Mouse (Mus musculus) CH12F3 (cell line): Measurements from ENCODE around the gene Cherp.

Experiments used
- in situ Hi-C: fragments of 300-500 bp; cut with MboI; formaldehyde crosslinking; loops from 2 replicates; pipeline ENCODE4 v1.14.3; 2020; ENCODE audit warnings: low sequenced_read_pairs

The Cherp gene

DNA sequence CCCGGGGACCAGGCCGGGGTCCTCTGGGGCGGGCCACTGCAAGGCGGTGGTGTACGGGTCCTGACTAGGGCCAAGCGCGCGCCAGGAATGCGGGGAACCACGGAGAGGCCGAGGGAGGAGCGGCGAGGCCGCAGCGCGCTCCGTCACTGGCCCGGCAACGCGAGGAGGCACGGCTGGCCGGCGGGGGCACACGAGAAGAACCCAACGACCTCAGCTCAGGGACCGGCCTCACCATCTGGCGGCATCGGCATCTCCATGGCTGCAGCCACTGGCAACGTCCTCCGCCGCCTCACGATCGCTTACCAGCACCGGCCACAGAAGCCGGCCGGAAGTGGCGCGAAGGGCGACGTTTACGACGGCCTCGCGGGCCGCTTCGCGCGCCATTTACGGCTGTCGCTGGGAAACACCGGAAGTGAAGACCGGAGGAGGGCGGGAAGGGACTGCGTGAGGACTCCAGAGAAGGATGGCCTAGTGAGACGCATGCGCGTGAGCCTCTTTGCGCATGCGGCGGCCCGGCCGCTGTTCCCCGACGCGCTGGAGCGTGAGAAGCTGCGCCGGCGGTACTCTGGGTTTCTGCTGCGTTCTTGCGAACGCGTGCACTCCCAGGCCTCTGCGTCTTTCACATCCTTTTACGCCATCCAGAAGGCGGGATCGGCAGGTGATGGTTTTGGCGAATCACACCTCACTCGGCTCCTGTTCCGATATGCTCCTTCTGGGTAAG is at the start of gene Cherp:
Cherp (minus strand) TSS at position 401 of the 721 bp plus-strand sequence.
- in situ Hi-C loops = no loop called here

DNA sequence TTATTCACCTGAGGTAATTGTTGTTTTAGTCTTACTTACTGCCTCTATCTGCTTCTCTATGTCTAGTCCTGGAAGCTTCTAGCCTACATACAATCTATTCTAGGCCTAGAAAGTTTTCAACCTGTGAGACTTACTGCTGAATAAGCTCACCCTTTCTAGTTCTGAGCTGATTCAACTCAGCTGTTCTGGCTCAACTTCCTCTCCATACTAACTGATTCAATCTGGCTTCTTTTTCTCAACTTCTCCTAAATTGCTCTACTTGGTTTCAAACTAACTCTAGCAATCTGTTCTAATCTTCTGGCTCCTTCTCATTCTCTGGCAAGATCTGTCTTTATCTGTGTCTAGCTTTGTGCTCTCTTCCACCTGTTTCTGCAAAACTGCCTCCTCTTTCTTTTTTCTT is 46.9 kb upstream of the Cherp start:
- in situ Hi-C loops = no loop called here

DNA sequence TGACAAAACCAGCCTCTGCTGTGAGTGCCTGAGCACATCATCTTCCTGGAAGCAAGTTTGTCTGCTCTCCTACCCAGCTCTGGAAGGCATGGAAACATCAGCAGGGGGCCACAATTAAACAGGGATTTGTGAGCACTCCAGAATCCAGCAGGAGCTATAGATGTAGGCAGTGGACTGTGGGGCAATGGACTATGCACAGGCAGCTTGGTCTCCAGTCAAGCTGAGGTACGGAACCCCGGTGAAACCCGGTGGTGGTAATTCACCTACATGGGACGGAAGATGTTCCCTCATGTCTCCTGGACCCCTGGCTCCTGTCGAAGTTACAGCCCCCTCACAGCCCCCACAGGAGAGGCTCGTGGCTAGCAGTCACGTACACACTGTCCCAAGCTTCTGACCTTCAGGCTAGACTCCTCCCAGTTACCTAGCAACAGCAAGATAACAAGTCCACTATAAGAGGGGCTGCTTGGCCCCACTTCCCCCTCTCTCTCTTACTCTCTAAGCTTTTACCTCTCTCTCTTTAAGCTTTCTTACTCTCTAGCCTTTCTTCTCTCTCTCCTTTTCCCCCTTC is 42.5 kb upstream of the Cherp start:
- in situ Hi-C loops = no loop called here

DNA sequence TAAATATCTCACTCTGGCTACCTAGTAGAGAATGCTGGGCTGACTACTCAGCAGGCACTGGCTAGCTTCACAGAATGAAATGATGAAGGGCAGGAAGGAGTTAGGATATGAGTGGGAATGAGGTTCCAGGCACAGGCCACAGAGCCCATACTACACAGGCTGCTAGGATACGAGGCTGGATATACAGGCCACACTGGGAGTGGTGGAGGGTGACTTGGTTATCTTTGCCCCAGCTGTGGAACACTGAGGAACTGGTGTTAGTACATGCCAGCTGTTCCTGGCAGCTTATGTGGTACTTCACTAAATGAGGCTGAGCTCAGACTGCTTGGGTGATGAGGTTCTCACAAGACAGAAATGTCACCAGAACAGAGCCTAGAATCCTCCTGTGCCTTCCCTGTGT is 38.1 kb upstream of the Cherp start:
- in situ Hi-C loops = no loop called here

DNA sequence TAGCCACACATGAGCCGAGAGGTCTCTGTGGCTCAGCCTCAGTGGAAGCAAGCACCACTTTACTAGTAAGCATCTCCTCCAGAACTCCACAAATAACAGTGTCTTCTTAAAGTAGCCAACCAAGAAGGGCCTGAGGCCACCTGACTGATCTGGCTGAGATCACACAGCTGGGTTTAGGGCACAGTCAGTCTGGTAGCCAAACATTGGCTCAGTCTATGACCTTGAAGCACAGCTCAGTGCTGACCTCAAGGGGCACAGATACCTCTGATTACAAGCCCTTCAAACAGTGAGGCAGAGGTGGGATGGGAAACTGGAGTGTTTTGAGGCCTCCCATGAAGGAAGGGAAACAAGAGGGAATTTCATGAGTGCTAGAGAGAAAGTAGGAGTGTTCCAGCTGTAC is 37.6 kb upstream of the Cherp start:
- in situ Hi-C loops = no loop called here

DNA sequence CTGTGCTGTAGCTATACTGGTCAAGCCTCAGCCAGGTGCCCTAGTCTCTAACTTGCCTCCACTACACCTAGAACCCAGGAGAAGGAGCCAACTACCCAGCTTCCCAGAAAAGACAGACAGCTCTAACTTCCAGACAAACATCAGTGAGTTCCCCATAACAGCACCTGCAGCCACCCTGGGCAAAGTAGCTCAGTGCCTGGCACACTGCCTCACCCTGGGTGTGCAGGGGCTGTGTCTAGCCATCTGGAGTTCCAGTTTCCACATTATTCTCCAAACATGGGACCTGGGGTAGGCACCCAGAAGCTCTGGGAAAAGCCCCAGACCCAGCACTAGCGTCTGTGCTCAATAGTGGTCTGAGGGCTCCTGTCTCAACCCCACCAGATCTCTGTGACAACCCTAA is 32.5 kb upstream of the Cherp start:
- in situ Hi-C loops = no loop called here

DNA sequence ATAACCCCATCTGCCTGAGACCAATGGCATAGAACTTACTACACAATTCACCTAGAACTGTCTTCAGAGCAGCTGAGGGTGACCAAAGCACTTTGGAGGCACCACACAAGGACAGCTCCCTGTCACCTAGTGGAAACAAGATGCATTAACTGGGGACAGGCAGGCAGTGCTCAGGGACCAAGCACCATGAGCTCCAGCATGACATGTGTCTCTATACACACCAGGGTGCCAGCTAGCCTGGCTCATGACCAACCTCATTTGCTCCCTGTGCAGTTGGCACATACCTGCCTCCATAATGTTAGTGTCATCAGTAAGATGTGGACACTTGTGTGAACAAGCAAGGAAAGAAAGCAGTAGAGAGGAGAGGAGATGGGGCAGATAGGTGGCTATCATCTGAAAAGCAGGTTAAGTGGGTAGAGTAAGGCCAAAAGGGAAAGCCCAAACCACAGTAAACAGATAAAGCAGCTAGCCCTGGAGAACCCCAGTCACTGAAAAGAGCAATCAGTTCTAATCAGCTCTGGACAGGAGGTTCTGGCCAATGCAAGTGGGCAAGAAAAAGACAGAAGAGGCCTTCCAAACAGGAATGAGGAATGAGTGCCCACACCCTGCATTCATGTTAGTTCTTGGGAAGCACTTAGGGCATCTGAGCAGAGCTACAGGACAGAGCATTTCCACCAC is 29.8 kb upstream of the Cherp start:
- in situ Hi-C loops = no loop called here

DNA sequence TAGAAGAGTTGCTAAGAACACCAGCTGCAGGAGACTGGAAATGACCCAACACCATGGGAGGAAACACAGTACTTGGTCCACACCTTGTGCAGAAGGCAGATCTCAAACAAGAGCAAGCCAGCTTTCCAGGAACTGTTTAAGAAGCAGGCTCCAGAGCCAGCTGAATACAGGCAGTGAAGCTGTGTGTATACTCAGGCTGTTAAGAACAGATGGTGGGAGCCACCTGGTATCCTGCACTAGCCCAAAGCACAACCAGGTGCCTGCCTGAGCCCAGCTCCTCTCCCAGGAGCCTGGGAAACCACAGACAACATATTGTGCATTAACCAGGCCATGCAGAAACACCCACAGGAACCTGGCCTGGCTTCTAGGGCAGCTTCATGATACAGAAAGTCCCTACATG is 29.1 kb upstream of the Cherp start:
- in situ Hi-C loops = no loop called here

DNA sequence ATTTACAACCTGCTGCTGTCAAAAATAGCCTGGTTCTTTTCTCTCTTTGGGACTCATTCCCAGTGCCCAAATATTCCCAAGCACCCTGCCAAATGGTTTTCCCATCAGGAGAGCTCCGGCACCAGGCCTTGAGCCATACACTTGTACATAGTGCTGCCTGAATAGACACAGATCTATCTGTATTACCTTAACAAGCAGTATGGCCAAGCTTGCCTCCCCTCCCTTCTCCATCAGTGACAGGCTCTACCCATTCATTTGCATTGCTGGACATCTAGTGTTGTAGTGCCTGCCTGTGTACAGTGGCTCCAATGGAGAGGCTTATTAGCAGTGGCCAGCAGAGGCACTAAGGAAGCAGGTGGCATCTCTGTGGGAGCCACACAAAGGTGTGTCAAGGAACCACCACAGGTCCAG is 25.5 kb upstream of the Cherp start:
- in situ Hi-C loops = no loop called here

DNA sequence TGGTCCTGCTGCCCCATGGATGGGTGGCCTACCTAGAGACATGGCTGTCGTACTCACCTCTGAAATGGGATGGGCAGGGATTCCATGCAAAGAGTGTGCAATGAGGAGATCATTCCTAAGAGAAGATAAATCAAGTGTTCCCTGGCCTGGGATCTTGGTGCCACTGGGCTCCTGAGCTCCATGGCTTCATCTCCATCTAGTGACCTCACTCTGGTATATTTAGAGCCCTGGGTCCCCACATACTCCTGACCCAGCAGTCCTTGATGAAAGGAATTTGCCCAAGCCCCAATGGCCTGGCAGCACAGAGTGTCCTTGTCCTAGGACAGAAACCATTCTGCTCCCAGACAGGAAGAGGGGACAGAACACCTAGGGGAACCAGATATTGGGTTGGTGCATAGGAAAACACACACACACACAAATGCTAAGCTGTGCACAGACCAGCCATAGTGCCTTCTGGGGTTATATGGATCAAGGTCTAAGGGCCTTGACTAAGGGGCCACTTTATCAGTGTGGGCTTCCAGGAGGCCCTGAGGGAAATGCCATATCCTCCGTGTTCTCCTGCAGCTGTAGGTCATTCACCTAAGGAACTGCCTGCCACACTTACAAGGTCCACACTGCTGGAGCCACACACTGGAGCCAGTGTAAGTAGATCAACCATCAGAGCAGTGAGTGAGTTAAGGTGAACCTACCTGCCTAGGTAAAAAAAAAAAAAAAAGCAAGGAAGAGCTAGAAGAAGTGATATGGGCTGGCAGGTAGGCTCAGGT is 24.7 kb upstream of the Cherp start:
- in situ Hi-C loops = no loop called here

DNA sequence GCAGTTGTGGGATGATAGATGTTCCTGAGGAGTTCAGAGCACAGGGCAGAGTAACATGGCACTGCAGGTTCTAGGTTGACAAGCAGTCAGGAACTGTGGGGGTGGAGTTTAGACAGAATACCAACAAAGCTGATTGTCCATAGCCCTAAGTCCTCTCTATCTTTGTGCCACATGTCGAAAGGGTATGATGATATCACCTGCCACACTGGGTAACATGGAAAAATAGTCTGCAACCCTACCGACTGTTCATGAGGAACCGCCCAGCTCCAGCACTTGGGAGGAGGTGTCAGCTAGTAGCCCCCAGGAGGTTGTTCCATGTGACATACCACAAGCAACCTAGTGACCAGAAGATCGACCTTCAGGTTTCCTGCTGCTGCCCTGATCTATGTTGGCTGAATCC is 23.5 kb upstream of the Cherp start:
- in situ Hi-C loops = no loop called here

DNA sequence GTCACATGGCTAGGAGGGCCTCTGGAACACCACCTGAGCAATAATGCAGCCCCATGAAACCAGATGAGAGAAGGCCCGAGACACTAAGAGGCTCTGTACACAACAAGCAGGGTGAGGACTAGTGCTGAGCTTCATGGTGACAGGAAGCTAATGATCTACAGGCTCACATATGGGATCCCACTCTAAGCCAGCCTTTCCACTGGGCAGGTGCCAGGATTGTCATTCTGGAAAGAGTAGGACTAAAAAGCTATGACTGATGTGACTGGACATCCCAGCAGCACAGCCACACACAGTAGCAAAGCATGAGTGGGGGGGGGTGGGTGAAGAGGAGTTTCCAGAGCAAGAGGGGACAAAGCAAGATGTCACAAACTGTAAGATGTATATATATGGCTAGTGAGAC is 22.9 kb upstream of the Cherp start:
- in situ Hi-C loops = no loop called here

DNA sequence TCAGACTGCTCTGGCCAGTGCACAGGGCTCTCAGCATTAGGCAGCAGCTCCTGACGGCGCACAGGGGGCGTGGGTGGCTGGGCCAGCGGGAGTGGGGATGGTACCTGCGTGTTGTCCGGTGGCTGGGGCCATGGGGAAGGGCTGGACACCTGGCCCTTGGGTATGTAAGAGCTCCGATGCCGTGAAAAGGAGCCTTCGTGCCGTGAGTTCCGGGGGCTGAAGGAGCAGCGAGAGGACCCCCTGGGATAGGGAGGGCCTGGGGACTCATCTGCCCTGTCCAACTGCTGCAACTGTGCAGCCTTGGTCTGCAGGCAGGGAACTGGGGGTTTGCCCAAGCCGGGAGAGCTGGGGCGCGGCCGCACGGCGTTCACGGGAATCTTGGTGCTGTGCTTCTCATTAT is 21.2 kb upstream of the Cherp start:
- in situ Hi-C loops = no loop called here

DNA sequence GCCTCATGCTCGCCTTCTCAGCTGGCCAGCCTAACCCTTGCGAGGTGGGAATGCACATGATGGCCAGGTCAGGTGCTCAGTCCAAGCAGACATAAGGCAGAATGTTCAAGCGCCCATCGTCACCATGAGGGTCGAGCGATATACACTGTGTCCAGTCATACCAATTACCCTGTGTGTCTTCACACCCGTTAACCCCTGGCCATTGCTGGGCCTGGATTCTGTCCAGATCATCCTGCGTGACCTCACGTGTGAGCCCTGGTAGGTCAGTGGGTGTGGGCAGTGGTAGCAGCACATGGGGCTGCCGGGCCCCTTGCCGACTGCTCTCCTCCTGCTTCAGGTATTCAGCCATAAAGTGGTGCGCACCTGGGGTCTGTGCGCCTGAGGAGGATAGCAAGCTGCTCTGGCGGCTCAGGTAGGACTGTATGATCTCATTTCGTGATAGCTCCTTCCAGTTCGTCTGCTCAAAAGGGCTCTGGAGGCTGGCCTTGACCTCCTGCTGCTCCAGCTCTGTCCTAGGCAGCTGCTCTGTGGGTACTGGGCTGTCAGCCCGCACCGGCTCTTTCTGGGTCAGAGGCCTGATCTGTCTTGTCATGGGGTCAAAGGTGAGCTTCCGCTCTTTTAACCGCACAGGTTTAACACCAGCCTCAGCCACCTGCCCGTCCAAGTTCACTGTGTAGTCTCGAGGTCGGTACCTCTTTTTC is 20.5 kb upstream of the Cherp start:
- in situ Hi-C loops = no loop called here

DNA sequence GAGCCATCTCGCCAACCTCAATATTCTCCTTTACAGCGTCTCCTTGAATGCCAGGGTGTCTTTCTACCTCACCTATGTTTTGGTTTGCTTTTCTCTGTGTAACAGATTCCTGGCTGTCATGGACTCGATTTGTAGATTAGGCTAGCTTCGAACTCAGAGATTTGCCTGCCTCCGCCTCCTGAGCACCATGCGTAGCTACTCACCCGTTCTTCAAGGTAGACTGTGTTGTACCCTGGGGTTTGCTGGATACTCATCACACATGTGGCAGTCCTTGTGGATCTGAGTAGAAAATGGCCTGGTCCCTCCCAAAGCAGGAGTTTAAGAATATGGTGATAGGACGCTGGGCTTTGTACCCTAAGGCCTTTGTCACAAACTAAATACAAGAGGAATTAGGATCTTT is 18.4 kb upstream of the Cherp start:
- in situ Hi-C loops = no loop called here

DNA sequence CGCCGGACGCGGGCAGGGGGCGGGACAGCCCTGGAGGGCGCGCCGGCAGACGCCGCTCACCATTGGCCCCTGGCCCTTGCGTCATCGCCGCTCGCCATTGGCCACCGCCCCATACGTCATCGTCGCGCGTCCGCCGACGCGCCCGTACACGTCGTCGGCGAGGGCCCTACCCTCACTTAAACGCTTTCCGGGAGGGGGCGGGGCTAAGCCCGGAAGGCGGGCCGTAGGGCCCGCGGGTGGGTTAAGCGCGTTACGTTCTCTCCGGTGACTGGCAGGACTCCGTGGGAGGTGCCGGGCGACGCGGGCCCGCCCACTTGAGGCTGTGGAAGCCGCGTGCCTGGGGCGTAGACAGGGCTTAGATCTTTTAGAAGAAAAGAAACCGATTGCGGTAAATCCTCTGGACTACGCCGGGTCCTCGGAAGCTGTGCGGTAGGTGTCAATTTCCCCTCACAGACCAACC is 17.6 kb upstream of the Cherp start:
- in situ Hi-C loops = no loop called here

DNA sequence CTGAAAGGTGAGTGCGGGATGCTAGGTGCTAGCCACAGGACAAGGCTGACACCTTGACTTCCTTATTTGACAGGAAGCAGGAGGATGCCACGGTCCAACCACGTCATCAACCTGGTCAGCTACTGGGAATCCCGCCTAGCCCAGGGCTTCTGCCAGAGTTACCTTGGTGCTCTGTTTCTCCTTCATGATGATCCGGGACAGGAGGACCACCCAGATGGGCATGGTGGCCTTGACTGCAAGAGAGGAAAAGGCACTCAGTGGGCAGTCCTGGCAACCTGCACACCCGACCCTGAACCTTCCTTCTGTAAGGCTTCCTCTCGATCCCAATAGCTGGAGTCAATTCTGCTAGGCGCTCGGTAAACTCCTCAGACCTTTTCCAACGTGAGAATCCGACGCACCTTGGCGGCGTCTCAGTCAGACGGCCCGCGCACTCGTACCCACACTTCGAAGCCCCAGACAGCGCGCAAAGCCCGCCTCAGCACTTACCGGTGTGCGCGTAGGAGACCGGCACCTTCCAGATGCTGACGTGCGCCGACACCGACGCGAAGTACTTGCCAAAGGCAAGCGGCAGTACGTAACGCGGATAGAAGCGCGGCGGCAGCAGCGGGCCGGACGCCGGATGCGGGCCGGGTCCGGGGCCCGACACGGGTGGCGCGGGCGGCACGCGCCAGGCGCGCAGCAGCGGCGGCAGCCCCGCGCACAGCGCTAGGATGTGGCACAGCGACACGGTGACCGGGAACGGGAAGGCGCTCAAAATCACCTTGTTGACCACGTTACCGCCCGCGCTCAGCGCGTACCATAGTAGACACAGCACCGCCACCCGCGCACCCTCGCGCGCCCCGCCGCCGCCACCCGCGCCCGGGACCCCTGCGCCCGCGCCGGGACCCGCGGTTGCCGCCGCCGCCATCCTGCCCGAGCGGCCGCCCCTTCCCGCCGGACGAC is 16.9 kb upstream of the Cherp start, which contains the start of gene Slc35e1:
Slc35e1 (minus strand) TSS at position 935 of the 942 bp plus-strand sequence.
- in situ Hi-C loops = no loop called here

DNA sequence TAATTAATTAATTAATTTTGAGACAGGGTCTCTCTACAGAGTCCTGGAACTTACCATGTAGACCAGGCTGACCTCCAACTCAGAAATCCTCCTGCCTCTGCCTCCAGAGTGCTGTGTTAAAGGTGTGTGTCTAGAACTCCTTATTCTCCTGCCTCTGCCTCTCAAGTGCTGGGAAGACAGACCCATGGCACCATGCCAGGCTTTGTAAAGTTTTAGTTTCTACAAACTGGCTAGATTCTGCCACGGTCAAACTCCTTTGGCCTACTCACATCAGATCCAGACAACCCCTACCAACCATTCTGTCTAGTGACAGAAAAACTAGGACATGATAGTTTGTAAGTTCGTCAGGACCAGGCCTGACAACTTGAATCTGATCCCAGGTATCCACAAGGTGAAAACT is 16.0 kb upstream of the Cherp start:
- in situ Hi-C loops = no loop called here

DNA sequence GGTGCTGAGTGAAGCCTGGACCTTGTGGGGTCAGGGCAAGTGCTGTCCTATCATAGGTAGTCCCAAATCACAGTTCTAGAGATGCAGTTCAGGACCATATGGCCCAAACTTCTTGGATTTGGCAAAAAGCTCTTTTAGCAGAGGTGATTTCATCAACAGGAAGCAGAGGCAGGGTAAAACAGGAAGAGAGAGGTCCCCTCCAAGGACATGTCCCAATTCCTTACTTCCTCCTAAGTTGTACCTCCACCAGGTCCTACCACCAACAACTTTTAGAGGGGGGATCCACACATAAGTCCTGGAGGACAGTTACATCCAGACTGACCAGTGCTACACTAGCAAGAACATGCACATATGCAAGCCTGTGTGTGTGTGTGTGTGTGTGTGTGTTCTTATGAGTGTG is 12.0 kb upstream of the Cherp start:
- in situ Hi-C loops = no loop called here
